Mouse (Mus musculus): ENCODE measurements at regions not wholly inside any gene's neighbourhood (a gene's known extent, or its start where the extent isn't known, plus 50 kb on each side); places are given as distances from the start of the nearest gene placed in this dataset.

DNA sequence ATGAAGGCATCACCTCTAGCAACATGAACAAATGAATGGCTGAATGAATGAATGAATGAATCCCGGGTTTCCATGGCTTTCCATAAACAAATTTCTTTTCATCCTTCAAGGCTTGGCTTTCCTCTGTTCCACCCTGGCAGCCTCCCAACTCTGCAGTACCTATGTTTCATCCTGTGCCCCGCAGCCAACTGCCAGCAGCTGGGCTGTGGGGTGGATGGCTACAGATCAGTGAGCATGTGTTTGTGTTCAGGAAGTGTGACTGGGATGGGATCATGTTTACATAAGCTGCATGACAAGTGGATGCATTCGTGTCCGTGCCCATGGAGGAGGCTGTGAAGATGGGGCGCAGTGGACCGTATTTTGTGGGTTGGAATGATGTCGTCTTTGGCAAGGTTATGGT, 200.5 kb upstream of the Sulf2 start:
- H3K4me1 ChIP-seq (ENCODE audit: control insufficient read depth, insufficient read depth, low read length) = no peaks in the 10 kb centered on the region
- no peak overlapping the region for H3K4me3 ChIP-seq (replicated peaks; ENCODE audit: extremely low read depth, low read depth, low read length)
- DNase-seq = no peak
- TF ChIP-seq CTCF (IDR thresholded peaks at IDR 0.05; ENCODE audit: insufficient read depth, low read length) (no peak), POLR2A (IDR thresholded peaks at IDR 0.05; ENCODE audit: borderline replicate concordance, extremely low read depth, low read depth, low read length) (no peak)
- WGBS = 51% methylated on average over 7 of the region's 7 CpGs

- no peak for DNase-seq
- WGBS = 42% methylated on average over 6 of the region's 6 CpGs
- TF ChIP-seq CTCF (IDR thresholded peaks at IDR 0.05; ENCODE audit: insufficient read depth, low read length) (no peak), POLR2A (IDR thresholded peaks at IDR 0.05; ENCODE audit: borderline replicate concordance, extremely low read depth, low read depth, low read length) (no peak)
- Histone ChIP-seq H3K4me1 (ENCODE audit: control insufficient read depth, insufficient read depth, low read length) (no peaks in the 10 kb centered on the region), H3K4me3 (replicated peaks; ENCODE audit: extremely low read depth, low read depth, low read length) (no peak overlapping the region)
Measured at GRCm38 (mm10) chr2:166355446-166355845, 200.0 kb upstream of the Sulf2 start.

- no peak for TF ChIP-seq CTCF (IDR thresholded peaks at IDR 0.05; ENCODE audit: insufficient read depth, low read length)
- WGBS = 85% methylated on average over 4 of the region's 4 CpGs
- no peak overlapping the region for H3K4me3 ChIP-seq (replicated peaks; ENCODE audit: extremely low read depth, low read depth, low read length)
- no peaks in the 10 kb centered on the region for H3K4me1 ChIP-seq (ENCODE audit: control insufficient read depth, insufficient read depth, low read length)
- DNase-seq = no peak
Measured at GRCm38 (mm10) chr2:166354391-166354790, 198.9 kb upstream of the Sulf2 start.

DNA sequence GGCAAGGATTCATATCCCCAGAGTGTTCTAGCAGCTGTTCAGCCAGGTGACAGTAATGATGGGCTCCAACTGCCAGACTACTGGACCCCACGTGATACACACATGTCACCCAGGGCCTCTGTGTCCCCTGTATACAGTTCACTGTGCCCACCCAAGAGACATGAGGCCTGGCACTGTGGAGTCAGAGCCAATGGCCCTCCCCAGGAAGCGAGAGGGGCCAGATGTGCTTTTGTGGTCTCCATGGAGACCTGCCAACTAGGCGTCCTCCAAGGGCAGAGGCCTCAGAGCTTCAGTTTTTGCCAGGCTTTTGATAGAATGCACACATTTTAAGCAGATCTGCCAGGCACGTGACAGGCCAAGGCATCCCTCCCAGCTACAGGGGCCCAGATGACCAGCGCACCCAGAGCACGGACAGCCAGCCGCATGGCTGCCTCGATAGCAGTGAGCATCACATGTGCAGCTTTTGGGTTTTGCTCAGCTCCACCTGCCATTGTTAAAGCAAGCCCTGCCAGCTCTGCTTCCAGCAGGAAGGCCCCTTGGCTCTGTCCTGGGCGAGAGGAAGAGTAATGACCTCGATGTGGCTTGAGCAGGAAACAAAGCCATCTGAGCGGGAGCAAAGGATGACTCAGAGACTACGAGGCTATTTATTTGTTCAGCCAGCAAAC, 198.1 kb upstream of the Sulf2 start:
- TF ChIP-seq POLR2A (IDR thresholded peaks at IDR 0.05; ENCODE audit: borderline replicate concordance, extremely low read depth, low read depth, low read length) (no peak), CTCF (IDR thresholded peaks at IDR 0.05; ENCODE audit: insufficient read depth, low read length) (no peak)
- Histone ChIP-seq H3K4me1 (ENCODE audit: control insufficient read depth, insufficient read depth, low read length) (no peaks in the 10 kb centered on the region), H3K4me3 (replicated peaks; ENCODE audit: extremely low read depth, low read depth, low read length) (no peak overlapping the region)
- WGBS = 27% methylated on average over 12 of the region's 12 CpGs
- DNase-seq = no peak

DNA sequence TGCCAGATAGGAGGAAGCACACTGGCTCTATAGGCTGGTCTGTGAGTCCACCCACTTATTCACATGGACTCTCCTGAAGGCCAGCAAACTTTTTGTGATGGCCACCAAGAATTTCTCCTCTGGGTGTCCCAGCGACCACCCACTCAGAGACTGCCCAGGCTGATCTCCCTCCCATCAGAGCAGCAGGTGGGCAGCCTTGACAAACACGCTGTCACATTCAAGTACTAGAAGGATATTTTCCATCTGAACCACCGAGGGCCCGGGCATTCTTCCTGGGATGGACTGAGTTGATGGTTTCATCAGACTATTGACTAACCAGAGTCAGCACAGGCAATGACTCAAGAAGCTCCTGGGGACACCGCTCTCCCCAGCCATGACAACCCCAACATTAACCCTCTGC, 196.5 kb upstream of the Sulf2 start:
- Histone ChIP-seq H3K4me1 (ENCODE audit: control insufficient read depth, insufficient read depth, low read length) (no peaks in the 10 kb centered on the region), H3K4me3 (replicated peaks; ENCODE audit: extremely low read depth, low read depth, low read length) (no peak overlapping the region)
- TF ChIP-seq POLR2A (IDR thresholded peaks at IDR 0.05; ENCODE audit: borderline replicate concordance, extremely low read depth, low read depth, low read length) = no peak
- no peak for DNase-seq
- WGBS = 71% methylated on average over 5 of the region's 5 CpGs

- TF ChIP-seq CTCF (IDR thresholded peaks at IDR 0.05; ENCODE audit: insufficient read depth, low read length) (no peak), POLR2A (IDR thresholded peaks at IDR 0.05; ENCODE audit: borderline replicate concordance, extremely low read depth, low read depth, low read length) (no peak)
- WGBS = 85% methylated on average over 9 of the region's 9 CpGs
- H3K4me1 ChIP-seq (ENCODE audit: control insufficient read depth, insufficient read depth, low read length) = no peaks in the 10 kb centered on the region
- H3K4me3 ChIP-seq (replicated peaks; ENCODE audit: extremely low read depth, low read depth, low read length) = no peak overlapping the region
- no peak for DNase-seq
Measured at GRCm38 (mm10) chr2:166351581-166351980, 196.1 kb upstream of the Sulf2 start.

DNA sequence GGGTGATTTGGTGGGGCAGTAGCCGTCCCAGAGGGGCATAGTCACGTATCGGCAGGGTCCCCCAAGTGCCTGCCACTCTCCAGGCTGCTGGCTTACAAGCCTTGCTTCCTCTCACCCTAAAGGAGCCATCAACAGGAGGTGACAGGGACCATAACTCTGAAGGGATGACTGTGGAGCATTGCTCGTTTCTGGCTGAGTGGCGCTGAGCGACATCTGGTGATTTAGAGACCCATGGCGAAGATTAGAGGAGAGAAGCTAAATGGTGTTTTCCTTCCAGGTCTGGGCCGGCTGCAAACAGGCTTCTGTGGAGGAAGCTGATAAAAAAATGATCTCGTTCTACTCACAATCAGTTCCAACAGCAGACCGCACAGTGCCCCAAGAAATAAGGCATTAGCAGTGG, 193.2 kb upstream of the Sulf2 start:
- TF ChIP-seq POLR2A (IDR thresholded peaks at IDR 0.05; ENCODE audit: borderline replicate concordance, extremely low read depth, low read depth, low read length) (no peak), CTCF (IDR thresholded peaks at IDR 0.05; ENCODE audit: insufficient read depth, low read length) (no peak)
- 69% methylated on average over 10 of the region's 10 CpGs for WGBS
- no peak overlapping the region for H3K4me3 ChIP-seq (replicated peaks; ENCODE audit: extremely low read depth, low read depth, low read length)
- H3K4me1 ChIP-seq (ENCODE audit: control insufficient read depth, insufficient read depth, low read length) = no peaks in the 10 kb centered on the region
- DNase-seq = no peak

DNA sequence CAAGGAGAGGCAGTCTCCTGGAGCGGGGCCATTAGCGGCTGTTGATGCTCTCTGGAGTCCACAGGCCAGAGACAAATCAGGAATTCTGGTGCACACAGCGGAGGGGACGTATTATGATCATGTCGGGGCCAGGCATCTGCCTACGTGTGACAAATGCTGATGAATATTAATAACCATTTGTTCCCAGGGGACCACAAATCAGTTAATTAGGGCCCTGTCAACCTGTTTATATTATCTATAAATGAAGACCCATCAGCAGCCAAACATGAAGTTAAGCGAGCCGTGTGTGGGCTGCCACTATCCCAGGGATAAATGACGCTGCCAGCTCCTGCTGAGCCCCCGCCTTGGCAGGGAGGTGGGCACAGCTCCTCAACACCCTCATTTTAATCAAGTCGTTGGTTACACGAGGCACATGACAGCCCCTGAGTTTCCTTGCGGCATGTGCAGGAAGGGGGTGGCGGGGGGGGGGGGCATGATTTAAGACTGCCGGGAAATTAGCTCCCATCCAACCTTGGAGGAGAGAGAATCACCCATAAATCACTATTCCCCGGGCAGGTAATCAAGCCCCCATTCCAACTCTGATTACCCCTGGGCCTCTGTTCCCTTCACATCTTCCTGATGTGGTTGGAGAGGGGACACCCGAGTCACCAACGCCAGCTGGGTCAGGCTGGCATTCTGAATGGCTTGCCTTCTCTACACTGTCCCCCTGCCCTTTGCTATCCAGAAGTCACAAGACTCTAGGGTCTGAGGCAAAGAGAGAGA, 191.1 kb upstream of the Sulf2 start:
- Histone ChIP-seq H3K4me3 (replicated peaks; ENCODE audit: extremely low read depth, low read depth, low read length) (no peak overlapping the region), H3K4me1 (ENCODE audit: control insufficient read depth, insufficient read depth, low read length) (no peaks in the 10 kb centered on the region)
- DNase-seq = no peak
- TF ChIP-seq CTCF (IDR thresholded peaks at IDR 0.05; ENCODE audit: insufficient read depth, low read length) = no peak
- TF ChIP-seq POLR2A (IDR thresholded peaks at IDR 0.05; ENCODE audit: borderline replicate concordance, extremely low read depth, low read depth, low read length) = no peak
- WGBS = 40% methylated on average over 18 of the region's 18 CpGs

DNA sequence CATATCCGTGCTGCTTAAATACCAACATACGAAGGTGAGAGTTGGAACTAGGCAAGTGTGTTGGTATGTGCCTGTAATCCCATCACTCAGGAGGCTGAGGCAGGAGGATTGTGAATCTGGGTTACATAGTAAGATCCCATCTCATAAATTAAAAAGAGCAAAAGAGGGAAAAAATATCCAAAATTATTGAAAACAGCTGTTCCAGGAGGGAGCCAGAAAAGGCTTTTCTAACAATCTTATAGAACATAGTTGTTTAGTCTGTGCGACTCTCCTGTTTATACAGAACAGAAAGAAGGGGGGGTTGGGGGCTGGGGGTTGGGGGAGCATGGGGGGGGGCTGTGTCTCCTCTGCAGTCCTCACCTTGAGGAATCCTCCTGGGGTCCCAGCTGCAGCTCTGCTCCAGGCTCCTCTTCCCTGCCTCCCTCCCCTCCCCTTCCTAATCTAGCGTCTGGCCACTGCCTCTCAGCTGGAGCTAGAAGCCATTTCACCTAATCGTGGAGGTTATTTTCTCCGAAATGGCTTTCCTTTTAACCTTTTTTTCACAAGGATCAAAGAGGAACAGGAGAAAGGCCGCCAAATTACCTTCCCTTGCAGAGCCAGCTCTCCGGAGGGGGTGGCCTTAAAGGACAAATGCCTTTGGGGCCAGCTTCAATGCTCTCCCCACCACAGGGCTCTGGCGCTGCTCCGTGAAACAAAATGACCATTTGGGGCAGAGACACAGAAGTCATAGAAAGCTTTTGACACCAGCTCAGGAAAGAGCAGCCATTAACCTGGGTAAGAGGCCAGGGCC, 188.3 kb upstream of the Sulf2 start:
- Histone ChIP-seq H3K4me3 (replicated peaks; ENCODE audit: extremely low read depth, low read depth, low read length) (no peak overlapping the region), H3K4me1 (ENCODE audit: control insufficient read depth, insufficient read depth, low read length) (no peaks in the 10 kb centered on the region)
- no peak for DNase-seq
- WGBS = 62% methylated on average over 10 of the region's 10 CpGs
- TF ChIP-seq CTCF (IDR thresholded peaks at IDR 0.05; ENCODE audit: insufficient read depth, low read length) = no peak
- no peak for TF ChIP-seq POLR2A (IDR thresholded peaks at IDR 0.05; ENCODE audit: borderline replicate concordance, extremely low read depth, low read depth, low read length)
